Mouse (Mus musculus): ENCODE results near the gene 4933409G03Rik.
A peak's percentile ranks its signal among the peaks of the same experiment; 100 is the strongest.
"Not testable (repeated sequence)": the region's sequence is repeated elsewhere in the genome, so short reads cannot be mapped to it uniquely, and the experiment has no call there.

The 4933409G03Rik gene

GRCm38 (mm10) chr2:68582113-68582512 lies at the start of gene 4933409G03Rik:
Gene 4933409G03Rik, plus strand, starts transcription at chr2:68582413.
- ATAC-seq (ENCODE audit: insufficient number of reproducible peaks, low FRiP score, low TSS enrichment), result no peak

- no peak for ATAC-seq (ENCODE audit: insufficient number of reproducible peaks, low FRiP score, low TSS enrichment)
These were observed 38.0 kb upstream of the 4933409G03Rik start for GRCm38 (mm10) chr2:68544190-68544589.

- ATAC-seq (ENCODE audit: insufficient number of reproducible peaks, low FRiP score, low TSS enrichment), result no peak
These were observed 21.4 kb upstream of the 4933409G03Rik start for GRCm38 (mm10) chr2:68560821-68561220.

GRCm38 (mm10) chr2:68563331-68563730 lies 18.9 kb upstream of the 4933409G03Rik start:
- peak; percentile 72 for ATAC-seq (ENCODE audit: insufficient number of reproducible peaks, low FRiP score, low TSS enrichment)

GRCm38 (mm10) chr2:68568361-68568760 lies 13.9 kb upstream of the 4933409G03Rik start:
- no peak for ATAC-seq (ENCODE audit: insufficient number of reproducible peaks, low FRiP score, low TSS enrichment)

- no peak for ATAC-seq (ENCODE audit: insufficient number of reproducible peaks, low FRiP score, low TSS enrichment)
These were observed 9.9 kb upstream of the 4933409G03Rik start for GRCm38 (mm10) chr2:68572340-68572739.

GRCm38 (mm10) chr2:68592765-68593164 lies 10.6 kb downstream of the 4933409G03Rik start:
- no peak for ATAC-seq (ENCODE audit: insufficient number of reproducible peaks, low FRiP score, low TSS enrichment)

- ATAC-seq (ENCODE audit: insufficient number of reproducible peaks, low FRiP score, low TSS enrichment), result not testable (repeated sequence)
These were observed 74.0 kb downstream of the 4933409G03Rik start, which contains the start of gene 4932414N04Rik for GRCm38 (mm10) chr2:68656186-68656585. Gene 4932414N04Rik, plus strand, starts transcription at chr2:68656486.
